Mouse (Mus musculus): ENCODE data around the gene Sdr42e1. TPM values are rescaled to one million over a fixed set of nuclear protein-coding genes. Genes with fewer than 3 reads are reported as not detected.

Gene Sdr42e1
- polyA plus RNA-seq, 1 experiment from 2014 or later, result 0.43 TPM

DNA sequence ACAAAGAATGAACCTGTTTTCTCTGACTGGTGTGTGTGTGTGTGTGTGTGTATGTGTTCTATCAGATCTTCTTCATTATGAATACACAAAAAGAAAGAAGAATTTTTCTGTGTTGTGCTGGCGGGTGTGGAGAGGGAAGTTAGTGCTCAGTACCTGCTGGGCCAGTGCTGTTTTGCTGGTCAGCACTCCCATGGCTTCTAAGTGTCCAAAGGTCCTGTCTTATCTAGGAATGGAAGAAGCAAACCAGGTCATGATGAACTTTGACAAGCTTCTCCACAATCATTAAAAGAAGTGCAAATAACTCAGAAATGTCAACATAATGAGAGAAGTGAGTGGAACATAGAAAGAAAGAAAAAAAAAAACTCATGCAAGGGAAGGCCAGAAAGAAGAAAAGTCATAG is 22.1 kb upstream of the Sdr42e1 start:
- H3K9me3 ChIP-seq, result 0 out of 2 replicates have a peak, but pooled peaks cover 4% of the 10 kb centered on the region
- H3K27me3 ChIP-seq, result no peaks in the 10 kb centered on the region
- no peaks in the 10 kb centered on the region for H3K4me1 ChIP-seq (replicated peaks)
- no peak overlapping the region for H3K9ac ChIP-seq (replicated peaks)
- no peak overlapping the region for H3K4me3 ChIP-seq (replicated peaks)
- H3K27ac ChIP-seq, result no peak overlapping the region
- ATAC-seq (ENCODE audit: insufficient number of reproducible peaks, insufficient read depth, low FRiP score, low TSS enrichment, low read depth), result no peak
- H3K36me3 ChIP-seq, result no peaks in the 10 kb centered on the region
- WGBS, result 91% methylated on average over 1 of the region's 1 CpGs
- H3K4me2 ChIP-seq, result no peak overlapping the region

DNA sequence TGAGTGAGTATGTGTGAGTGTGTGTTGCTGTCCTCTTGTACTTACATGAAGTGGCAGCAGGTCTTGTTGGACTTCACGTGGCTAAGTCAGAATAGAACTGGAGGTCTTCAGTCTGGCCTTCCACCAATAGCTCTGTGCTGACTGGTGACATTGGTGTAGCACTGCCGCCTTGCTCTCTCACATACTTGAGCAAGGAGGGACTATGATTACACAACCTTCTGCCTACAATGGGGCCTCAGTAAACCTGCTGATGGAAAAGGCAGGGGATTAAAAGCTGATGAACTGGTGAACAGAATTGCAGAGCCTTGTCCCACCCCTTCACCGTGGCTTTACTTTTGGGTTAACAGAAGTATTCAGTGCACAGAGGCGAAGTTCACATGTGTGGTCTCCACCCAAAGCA is 18.6 kb upstream of the Sdr42e1 start:
- no peaks in the 10 kb centered on the region; the same call in 1 of the 2 replicates for H3K27me3 ChIP-seq
- ATAC-seq (ENCODE audit: insufficient number of reproducible peaks, insufficient read depth, low FRiP score, low TSS enrichment, low read depth), result no peak
- H3K9me3 ChIP-seq, result 0 out of 2 replicates have a peak, but pooled peaks cover 4% of the 10 kb centered on the region
- H3K4me3 ChIP-seq (replicated peaks), result no peak overlapping the region
- 92% methylated on average over 4 of the region's 4 CpGs for WGBS
- no peaks in the 10 kb centered on the region for H3K4me1 ChIP-seq (replicated peaks)
- H3K4me2 ChIP-seq, result no peak overlapping the region
- no peak overlapping the region for H3K27ac ChIP-seq
- H3K9ac ChIP-seq (replicated peaks), result no peak overlapping the region
- H3K36me3 ChIP-seq, result no peaks in the 10 kb centered on the region

GRCm38 (mm10) chr8:117687890-117688289 is 14.4 kb upstream of the Sdr42e1 start:
- no peaks in the 10 kb centered on the region; the same call in 1 of the 2 replicates for H3K27me3 ChIP-seq
- no peak overlapping the region for H3K4me2 ChIP-seq
- H3K4me3 ChIP-seq (replicated peaks), result no peak overlapping the region
- H3K36me3 ChIP-seq, result no peaks in the 10 kb centered on the region
- 81% methylated on average over 7 of the region's 7 CpGs for WGBS
- H3K27ac ChIP-seq, result no peak overlapping the region
- H3K9me3 ChIP-seq, result no peaks in the 10 kb centered on the region
- H3K4me1 ChIP-seq (replicated peaks), result peaks cover 20% of the 10 kb centered on the region
- ATAC-seq (ENCODE audit: insufficient number of reproducible peaks, insufficient read depth, low FRiP score, low TSS enrichment, low read depth), result no peak
- H3K9ac ChIP-seq (replicated peaks), result no peak overlapping the region

DNA sequence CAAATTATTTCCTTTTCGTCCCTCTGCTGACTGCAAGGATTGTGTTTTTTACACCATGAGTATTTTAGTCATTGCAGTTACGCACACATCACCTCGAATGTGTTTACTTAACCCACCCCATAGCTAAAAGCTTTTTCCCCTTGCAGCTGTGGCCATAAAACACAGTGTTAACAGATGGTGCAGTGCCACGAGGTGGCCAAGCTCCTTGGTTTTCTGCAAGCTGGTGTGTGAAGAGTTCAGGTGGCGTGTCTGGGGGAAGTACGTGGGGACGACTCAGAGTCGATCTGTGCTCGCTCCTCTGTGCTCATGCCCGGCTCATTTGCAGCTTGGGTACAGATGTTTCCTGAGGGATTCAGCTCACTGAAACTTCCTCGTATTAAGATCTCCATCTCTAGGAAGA is 11.0 kb upstream of the Sdr42e1 start:
- Histone ChIP-seq H3K4me2 (peak overlapping the region; percentile 39), H3K9me3 (no peaks in the 10 kb centered on the region), H3K27me3 (peaks cover 7% of the 10 kb centered on the region), H3K4me3 (replicated peaks) (no peak overlapping the region), H3K9ac (replicated peaks) (no peak overlapping the region), H3K27ac (no peak overlapping the region; the same call in 1 of the 2 replicates), H3K36me3 (no peaks in the 10 kb centered on the region), H3K4me1 (replicated peaks) (peaks cover 20% of the 10 kb centered on the region)
- ATAC-seq (ENCODE audit: insufficient number of reproducible peaks, insufficient read depth, low FRiP score, low TSS enrichment, low read depth), result peak; percentile 76
- WGBS, result 12% methylated on average over 11 of the region's 11 CpGs

DNA sequence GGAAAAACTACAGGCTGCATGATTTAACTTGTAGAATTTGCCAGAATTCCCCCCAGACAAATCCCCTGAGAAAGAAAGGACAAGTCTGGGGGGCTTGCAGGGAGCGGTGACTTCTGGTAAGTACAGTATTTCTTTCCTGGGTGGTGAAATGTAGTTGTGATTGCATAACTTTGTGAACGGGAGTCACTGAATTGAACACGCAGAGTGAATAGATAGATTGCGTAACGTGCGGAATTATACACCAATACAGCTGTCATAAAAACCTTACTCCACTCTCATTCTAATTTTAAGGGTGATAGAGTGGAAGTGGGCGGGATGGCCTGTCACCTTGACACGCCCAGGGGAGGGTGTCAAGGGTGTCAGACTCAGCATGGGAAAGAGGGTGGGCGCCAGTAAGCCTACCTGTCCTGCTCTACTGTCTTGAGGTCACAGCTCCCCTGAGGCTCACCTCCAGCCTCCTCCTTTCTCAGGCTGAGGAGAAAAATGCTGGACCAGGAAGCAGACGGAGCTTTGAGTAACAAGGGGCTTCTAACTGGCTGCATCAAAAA is 10.5 kb upstream of the Sdr42e1 start:
- no peak overlapping the region for H3K4me3 ChIP-seq (replicated peaks)
- peaks cover 20% of the 10 kb centered on the region for H3K4me1 ChIP-seq (replicated peaks)
- H3K36me3 ChIP-seq, result no peaks in the 10 kb centered on the region
- ATAC-seq (ENCODE audit: insufficient number of reproducible peaks, insufficient read depth, low FRiP score, low TSS enrichment, low read depth), result 0 out of 2 replicates have a peak, but pooled peaks have one; percentile 61
- no peak overlapping the region for H3K9ac ChIP-seq (replicated peaks)
- WGBS, result 37% methylated on average over 10 of the region's 10 CpGs
- H3K9me3 ChIP-seq, result no peaks in the 10 kb centered on the region
- H3K27me3 ChIP-seq, result peaks cover 7% of the 10 kb centered on the region
- H3K4me2 ChIP-seq, result peak overlapping the region; percentile 39
- peak overlapping the region; percentile 53; the same call in 1 of the 2 replicates for H3K27ac ChIP-seq

GRCm38 (mm10) chr8:117678650-117679049 is 5.2 kb upstream of the Sdr42e1 start:
- Histone ChIP-seq H3K9me3 (no peaks in the 10 kb centered on the region), H3K4me2 (no peak overlapping the region), H3K27ac (no peak overlapping the region), H3K36me3 (no peaks in the 10 kb centered on the region), H3K27me3 (peaks cover 7% of the 10 kb centered on the region; the same call in 1 of the 2 replicates), H3K4me1 (replicated peaks) (peaks cover 3% of the 10 kb centered on the region), H3K4me3 (replicated peaks) (no peak overlapping the region), H3K9ac (replicated peaks) (no peak overlapping the region)
- ATAC-seq (ENCODE audit: insufficient number of reproducible peaks, insufficient read depth, low FRiP score, low TSS enrichment, low read depth), result no peak
- 73% methylated on average over 4 of the region's 4 CpGs for WGBS

DNA sequence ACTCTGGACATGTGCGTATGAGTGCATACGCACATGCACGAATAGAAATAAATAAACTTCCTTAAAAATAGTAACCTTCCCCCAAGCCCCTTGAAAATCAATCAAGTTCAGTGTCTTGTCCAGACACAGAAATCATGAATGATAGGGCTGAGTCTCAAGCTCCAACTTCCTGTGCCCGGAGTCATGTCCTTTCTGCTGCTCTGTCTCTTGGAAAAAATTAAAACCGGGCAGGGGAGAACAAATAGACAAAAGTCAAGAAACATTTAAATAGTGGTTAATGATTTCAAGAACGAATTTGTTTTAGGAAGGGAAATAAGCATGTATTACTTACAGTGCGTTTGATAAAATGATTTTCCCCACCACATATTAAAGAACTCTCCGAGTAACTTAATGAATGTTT is 3.5 kb upstream of the Sdr42e1 start:
- H3K4me1 ChIP-seq (replicated peaks), result no peaks in the 10 kb centered on the region
- no peak for ATAC-seq (ENCODE audit: insufficient number of reproducible peaks, insufficient read depth, low FRiP score, low TSS enrichment, low read depth)
- H3K4me3 ChIP-seq (replicated peaks), result no peak overlapping the region
- H3K27me3 ChIP-seq, result no peaks in the 10 kb centered on the region
- WGBS, result 85% methylated on average over 8 of the region's 8 CpGs
- no peaks in the 10 kb centered on the region for H3K36me3 ChIP-seq
- no peak overlapping the region for H3K4me2 ChIP-seq
- H3K27ac ChIP-seq, result no peak overlapping the region
- no peak overlapping the region for H3K9ac ChIP-seq (replicated peaks)
- H3K9me3 ChIP-seq, result no peaks in the 10 kb centered on the region

DNA sequence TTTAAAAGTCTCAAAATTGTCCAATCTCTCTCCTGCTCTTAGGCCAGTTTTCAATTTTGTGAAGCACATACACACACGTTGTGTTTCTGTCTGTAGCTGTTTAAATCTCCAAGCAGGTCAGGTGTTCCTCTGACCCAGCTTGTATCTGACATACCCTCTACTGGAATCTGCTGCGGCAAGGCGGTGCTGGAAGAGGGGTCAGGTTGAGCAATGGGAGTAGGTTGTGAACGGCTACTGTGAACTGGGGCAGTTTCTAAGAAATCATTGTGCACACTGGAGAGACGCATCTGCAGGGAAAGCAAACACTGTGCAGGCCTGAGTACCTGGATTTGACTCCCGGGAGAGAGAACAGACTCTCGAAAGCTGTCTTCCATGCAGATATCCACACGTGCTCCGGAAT is 3.0 kb upstream of the Sdr42e1 start:
- no peak for ATAC-seq (ENCODE audit: insufficient number of reproducible peaks, insufficient read depth, low FRiP score, low TSS enrichment, low read depth)
- H3K9me3 ChIP-seq, result no peaks in the 10 kb centered on the region
- no peaks in the 10 kb centered on the region for H3K27me3 ChIP-seq
- no peaks in the 10 kb centered on the region for H3K4me1 ChIP-seq (replicated peaks)
- H3K4me3 ChIP-seq (replicated peaks), result no peak overlapping the region
- WGBS, result 75% methylated on average over 9 of the region's 9 CpGs
- no peak overlapping the region for H3K9ac ChIP-seq (replicated peaks)
- H3K36me3 ChIP-seq, result no peaks in the 10 kb centered on the region
- H3K27ac ChIP-seq, result no peak overlapping the region
- H3K4me2 ChIP-seq, result no peak overlapping the region

- Histone ChIP-seq H3K27me3 (no peaks in the 10 kb centered on the region), H3K9ac (replicated peaks) (no peak overlapping the region), H3K4me3 (replicated peaks) (no peak overlapping the region), H3K27ac (no peak overlapping the region), H3K9me3 (no peaks in the 10 kb centered on the region), H3K36me3 (no peaks in the 10 kb centered on the region), H3K4me1 (replicated peaks) (peaks cover 8% of the 10 kb centered on the region; the same call in 1 of the 2 replicates), H3K4me2 (no peak overlapping the region)
- ATAC-seq (ENCODE audit: insufficient number of reproducible peaks, insufficient read depth, low FRiP score, low TSS enrichment, low read depth), result no peak
- 77% methylated on average over 5 of the region's 5 CpGs for WGBS
Observed at GRCm38 (mm10) chr8:117675171-117675570, 1.7 kb upstream of the Sdr42e1 start.

GRCm38 (mm10) chr8:117672558-117672957 is 931 bp downstream of the Sdr42e1 start:
- 85% methylated on average over 3 of the region's 3 CpGs for WGBS
- no peaks in the 10 kb centered on the region for H3K36me3 ChIP-seq
- H3K27ac ChIP-seq, result no peak overlapping the region
- no peak overlapping the region for H3K9ac ChIP-seq (replicated peaks)
- H3K27me3 ChIP-seq, result no peaks in the 10 kb centered on the region
- ATAC-seq (ENCODE audit: insufficient number of reproducible peaks, insufficient read depth, low FRiP score, low TSS enrichment, low read depth), result no peak
- H3K4me1 ChIP-seq (replicated peaks), result peaks cover 21% of the 10 kb centered on the region
- no peaks in the 10 kb centered on the region for H3K9me3 ChIP-seq
- H3K4me2 ChIP-seq, result no peak overlapping the region
- H3K4me3 ChIP-seq (replicated peaks), result no peak overlapping the region

DNA sequence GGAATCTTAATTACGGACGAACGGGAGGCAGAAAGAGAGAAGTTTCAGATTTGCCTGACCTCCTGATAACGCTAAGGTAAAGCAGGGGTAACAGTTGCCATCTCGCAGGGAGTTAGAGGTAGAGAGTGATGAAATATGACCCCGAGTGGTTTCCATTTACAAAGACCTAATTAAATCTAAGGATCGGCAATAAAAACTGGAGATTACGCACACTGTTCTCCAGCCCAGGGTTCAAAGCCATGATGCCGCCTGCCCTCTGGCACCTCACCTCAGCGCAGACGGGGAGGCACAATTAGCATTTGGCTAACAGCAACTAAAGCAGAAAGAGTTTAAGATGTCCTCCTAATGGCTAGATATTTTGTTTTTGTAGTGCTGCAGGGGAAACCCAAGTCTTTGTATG is 3.0 kb downstream of the Sdr42e1 start:
- H3K4me3 ChIP-seq (replicated peaks), result peak overlapping the region; percentile 7; the same call in 1 of the 2 replicates
- no peaks in the 10 kb centered on the region for H3K36me3 ChIP-seq
- no peak overlapping the region for H3K27ac ChIP-seq
- peak overlapping the region; percentile 42 for H3K4me2 ChIP-seq
- no peaks in the 10 kb centered on the region for H3K9me3 ChIP-seq
- no peak overlapping the region for H3K9ac ChIP-seq (replicated peaks)
- peaks cover 21% of the 10 kb centered on the region for H3K4me1 ChIP-seq (replicated peaks)
- H3K27me3 ChIP-seq, result no peaks in the 10 kb centered on the region
- under 1% methylated on average over 11 of the region's 11 CpGs for WGBS
- no peak for ATAC-seq (ENCODE audit: insufficient number of reproducible peaks, insufficient read depth, low FRiP score, low TSS enrichment, low read depth)

Data from limb, embryonic 12.5 days (tissue).